Mouse (Mus musculus) adrenal gland, postnatal 36 days (tissue): ENCODE results near the gene Mif. TPM values are rescaled to one million over a fixed set of nuclear protein-coding genes. Genes with fewer than 3 reads are reported as not detected.

ENCODE experiments used
- DNase-seq, 2 experiments: peaks; one replicate each; pipeline ENCODE4 v3.0.0; 2021; ENCODE audit warnings: mixed read lengths in 1 of 2
- total RNA-seq, 2 experiments: library from RNA; stranded (reverse); gene quantifications; 2 replicates each; pipeline ENCODE4 v1.2.3; 2021

Gene Mif
- total RNA-seq, 2 experiments from 2014 or later = 313 to 319 TPM

DNA sequence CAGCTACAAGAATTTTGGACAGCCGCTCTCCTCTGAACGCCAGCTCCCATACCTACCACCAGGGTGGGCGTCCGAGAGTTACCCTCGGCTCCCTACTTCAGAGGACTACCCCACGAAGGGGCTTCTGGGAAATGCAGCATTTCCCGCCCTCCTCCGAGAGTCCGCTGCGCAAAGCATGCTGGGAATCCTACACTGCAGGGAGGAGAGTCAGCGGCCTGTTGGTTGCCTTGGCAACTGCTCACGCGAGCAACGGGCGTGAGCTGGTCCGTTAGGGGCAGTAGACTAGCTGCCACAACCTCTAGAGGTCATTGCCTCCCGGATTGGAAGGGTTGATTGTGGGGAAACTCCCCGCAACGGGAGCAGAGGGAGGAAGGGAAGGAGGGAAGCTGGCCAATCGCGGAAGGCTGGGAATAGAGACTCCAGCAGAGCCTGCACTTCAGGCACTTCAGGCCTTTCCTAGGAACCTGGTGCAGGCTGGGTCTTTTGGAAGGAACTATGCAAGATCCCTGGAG lies 22.7 kb downstream of the Mif start, which contains the start of gene Gstt2:
Gene Gstt2, minus strand, starts transcription at position 177 of the 512 bp plus-strand sequence.
- DNase-seq = peak; percentile 94 to 96

DNA sequence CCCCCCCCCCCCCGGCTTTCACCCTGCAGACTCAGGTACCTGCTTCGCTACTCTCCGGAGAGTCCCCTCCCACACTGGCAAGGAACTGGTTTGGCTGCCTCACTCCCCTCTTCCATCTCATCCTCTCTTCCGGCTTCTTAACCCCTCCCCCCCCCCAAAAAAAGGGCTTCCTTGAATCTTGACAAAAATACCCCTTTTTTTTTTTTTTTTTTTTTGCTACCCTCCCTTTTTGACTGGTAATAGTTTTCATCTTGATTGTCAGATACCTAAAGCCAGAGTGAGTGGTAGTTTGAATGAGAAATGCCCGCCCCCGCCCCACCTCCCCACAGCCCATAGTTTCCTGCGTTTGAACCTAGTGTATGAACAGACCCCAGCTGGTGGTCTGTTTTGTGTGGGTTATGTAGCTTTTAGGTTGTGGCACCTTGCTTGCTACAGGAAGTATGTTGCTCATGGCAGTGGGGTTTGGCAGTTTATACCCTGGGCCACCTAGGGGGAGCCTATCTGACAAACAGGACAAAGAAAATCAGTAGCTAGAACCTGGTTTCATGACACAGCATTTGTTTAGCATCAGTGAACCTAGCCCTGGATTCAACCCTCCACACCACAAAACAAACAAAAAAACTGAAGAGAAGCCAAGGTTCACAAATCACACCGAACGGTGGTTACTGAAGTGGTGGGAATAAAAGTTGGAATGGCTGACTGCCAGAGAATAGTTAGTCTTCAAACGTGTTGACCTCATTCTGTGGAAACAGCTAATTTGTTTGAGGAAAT lies 24.1 kb downstream of the Mif start:
- DNase-seq = no peak

DNA sequence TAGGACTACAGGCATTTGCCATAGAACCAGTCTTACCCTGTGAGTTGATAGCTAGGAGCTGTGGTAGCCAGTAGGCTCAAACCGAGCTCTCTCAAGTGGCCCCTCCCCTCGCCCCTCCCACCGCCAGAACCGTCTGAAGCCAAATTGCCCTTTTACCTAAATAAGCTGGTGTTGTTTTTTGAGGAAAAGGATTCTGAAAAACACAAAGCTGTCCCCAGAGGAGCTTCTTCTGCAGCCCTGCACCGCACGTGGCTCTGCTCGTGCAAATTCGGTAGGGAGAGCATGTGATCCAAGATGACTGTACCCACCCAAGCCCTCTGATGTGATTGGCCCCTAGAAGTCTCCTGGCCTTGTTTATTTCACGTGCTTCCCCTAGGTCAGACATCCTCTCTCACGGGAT lies 24.7 kb downstream of the Mif start:
- peak; percentile 72 to 86 for DNase-seq

DNA sequence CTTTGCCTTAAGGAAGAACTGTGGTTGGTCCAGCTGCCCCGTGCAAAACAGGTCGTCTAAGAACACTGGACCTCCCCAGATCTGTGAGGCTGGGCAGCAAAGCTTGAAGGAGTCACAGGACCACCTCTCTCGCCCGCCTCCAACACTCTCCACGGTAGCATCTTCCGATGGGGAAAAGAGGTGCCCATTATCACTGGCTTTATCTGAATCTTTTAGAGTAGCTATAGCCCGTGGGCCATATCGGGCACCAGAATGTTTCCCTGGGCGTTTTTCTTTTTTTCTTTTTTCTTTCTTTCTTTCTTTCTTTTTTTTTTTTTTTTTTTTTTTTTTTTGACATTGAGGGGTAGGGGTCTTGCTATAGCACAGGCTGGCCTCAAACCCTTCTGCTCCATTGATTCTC lies 25.3 kb downstream of the Mif start:
- DNase-seq = no peak

DNA sequence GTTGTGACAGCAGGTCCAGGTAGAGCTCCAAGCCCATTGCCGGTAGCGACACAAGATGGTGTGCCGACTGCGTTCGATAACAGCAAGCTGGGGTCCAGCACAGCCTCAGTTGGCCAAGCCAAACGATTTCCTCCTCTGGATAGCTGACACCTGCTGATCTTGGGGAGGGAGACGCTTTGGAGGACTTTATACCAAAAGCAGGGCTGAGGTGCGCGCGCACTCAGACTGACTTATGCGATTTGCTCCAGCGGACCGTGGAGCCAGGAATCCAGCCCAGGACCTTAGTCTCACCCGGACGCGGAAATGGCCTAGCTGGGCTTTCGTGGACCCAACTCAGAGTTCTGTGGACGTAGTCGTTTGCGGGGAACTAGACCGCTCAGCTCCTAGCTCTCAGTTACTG lies 25.8 kb downstream of the Mif start:
- DNase-seq = peak; percentile 83 to 90

DNA sequence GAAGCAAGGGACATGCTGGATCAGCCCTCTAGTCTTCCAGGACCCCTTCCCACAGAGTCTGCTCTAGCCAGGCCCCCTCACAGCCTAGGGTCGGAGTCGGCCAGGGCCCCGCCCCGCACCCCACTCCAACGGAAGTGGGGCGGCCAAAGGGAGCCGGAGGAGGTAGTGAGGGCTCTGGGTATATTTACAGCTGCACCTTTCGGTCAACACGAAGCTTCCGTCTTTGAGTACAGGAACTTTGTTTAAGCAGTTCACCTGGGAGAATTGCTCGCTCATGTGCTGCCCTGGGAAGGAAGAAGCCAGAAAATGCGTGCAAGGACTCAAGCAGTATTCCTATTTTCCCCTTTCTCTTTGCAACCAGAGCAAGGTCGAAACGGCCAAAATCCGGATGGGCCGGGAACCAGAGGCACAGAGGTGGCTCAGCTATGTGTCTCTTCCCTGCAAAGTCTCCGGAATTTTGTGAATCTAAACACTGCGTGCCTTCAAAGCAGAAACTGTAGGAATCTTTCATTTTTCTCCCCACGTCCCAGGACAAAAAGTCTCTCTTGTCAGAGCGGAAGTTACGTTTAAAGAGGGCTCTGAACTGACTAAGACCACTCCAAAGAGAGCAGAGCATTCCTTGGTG lies 26.5 kb downstream of the Mif start:
- peak; percentile 15 to 55 for DNase-seq

DNA sequence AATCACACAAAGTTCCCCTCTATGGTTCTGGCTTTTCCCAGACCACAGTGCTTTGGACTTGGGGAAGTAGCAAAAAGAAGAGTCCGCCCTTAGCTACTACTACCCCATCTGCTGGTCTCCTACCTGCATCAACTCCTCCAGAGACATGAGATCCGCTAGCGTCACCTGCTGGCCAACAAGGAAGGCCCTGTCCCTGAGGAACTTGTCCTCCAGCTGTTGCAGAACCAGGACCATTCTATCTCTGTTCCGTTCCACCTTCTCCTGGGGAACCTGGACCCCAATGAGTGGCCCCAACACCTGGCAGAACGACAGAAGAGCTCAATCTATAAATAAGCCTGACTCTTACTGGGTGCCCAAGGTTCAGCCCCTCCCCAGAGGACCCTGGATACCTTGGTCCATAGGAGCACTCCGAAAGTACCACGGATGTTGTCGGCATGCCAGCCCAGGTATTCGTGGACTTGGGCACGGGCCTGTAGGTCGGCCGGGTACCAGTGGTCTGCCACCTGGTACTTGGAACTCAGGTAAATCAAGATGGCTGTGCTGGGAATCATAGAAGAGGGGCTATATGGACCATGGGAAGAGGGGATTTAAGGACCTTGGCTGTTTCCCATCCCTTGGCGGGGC lies 27.7 kb downstream of the Mif start:
- DNase-seq = peak; percentile 80 to 84

DNA sequence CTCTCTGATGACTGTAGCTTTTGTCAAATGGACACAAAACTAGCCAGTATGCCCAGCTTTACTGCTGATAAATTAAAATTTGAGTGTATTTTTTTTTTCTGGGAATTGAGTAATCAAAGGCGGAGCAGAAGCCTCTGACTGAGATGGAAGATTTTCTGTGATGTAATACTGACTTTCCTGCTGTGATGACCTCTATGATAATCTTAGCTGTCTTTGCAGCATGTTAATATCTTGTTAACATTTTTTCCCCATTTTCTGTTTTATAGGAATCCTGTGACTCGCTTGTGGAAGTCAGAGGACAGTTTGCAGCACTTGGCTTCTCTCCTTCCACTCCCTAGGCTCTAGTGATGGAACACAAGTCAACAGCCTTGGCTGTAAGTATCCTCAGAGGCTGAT lies 29.8 kb downstream of the Mif start:
- DNase-seq = no peak

DNA sequence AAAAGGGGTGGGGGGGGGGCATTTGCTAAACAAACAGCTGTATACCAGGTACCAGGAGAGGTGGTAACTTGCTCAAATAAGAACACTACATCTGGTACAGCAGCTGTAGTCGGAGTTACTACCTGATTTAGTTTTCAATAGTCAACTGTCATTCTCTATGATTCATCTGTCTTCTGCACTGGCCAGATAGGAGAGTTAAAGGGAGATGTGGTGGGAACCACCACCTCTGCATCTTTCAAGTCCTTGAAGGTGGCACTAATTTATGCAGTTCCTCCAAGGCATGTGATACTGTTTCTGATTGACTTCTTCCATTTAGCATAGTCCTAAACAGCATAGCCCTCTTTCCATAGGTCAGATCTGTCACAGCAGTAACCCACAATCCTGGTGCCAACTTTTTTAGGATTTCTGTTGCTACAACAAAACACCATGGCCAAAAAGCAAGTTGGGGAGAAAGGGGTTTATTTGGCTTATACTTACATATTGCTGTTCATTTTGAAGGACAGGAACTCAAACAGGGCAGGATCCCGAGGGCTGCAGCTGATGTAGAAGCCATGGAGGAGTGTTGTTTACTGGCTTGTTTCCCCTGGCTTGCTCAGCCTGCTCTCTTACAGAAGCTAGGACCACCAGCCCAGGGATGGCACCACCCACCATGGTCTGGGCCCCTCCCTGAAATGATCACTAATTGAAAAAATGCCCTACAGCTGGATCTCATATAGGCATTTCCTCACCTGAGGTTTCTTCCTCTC lies 30.3 kb downstream of the Mif start:
- no peak for DNase-seq

DNA sequence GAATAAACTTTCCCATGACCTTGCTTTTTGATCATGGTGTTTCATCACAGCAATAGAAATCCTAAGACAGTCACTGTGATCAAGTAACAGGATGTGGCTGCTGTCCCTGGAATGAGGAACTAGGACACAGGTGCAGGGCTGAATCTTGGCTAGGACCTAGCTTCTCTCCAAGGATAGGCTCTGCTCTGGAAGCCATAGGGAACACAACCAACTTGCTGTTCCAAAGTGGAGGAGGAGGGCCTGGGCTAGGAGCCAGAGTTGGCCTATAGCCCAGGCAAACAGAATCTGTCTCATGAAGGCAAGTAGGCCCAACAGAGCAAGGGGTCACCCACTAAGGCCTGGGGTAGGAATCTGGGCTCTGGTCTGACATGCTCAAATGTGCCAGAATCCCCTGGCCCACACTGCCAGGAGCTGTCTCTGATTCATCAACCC lies 31.5 kb downstream of the Mif start:
- peak; percentile 26 to 55 for DNase-seq

DNA sequence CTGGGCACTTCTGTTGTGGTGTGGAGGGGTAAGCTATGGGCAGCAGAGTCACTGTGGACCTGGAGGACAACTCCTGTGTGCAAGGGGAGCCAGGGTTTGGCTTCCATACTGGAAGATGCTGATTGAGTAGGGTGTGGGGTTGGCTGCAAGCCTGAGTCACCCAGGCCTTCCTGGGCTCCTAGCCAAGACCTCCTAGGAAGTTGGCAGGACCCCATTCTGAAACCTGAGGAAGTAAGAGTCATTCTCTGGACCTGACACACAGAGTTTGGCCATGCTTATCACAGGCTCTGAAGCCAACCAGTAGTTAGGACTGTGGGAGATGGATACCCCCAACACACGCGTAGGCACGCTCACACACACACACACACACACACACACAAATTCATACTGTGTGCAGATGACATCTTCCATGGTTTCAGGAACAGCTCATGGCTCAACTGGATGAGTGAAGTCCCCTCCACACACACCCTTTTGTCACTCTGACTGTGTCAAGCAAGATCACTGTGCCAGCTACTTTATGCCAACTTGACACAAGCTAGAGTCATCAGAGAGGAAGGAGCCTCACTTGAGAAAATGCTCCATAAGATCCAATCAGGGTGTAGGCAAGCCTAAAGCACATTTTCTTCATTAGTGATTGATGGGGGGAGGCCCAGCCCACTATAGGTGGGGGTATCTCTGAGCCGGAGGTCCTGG lies 32.2 kb downstream of the Mif start:
- peak; percentile 71 to 78 for DNase-seq

DNA sequence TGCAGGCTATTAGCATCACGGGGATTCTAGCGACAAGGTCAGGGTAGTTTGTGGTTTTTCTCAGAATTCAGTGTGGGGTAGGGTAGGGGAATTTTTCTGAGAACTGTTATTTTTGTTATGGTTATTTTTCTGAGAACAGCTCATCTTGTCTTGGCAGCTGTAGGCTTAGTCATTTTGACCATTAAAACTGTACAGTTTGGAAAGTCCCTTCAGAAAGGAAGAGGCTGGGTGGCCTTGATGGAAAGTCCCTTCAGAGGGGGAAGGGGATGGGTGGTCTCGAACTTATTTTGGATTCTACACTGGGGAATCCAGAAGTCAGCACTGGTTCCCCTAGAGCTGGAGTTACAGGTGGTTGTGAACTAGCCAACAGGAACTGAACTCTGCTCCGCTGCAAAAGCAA lies 35.5 kb downstream of the Mif start:
- DNase-seq = no peak

DNA sequence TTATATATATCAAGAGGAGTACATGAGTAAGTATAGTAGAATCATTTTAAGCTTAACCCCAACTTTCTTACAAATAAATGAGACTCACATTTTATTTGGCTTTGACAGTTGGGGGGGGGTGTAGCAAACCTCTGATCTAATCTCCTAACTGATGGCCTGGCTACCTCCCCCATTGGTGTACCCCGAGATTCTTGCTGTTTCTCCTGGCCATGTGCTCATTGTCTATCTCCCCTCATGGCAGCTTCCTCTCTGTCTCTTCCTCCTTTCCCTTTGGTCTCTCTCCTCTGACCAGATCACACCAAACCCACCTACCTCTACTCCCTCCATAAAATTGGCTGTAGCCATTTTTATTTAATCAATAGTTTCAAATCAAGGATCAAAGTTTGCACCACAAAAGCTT lies 36.3 kb downstream of the Mif start:
- no peak for DNase-seq

DNA sequence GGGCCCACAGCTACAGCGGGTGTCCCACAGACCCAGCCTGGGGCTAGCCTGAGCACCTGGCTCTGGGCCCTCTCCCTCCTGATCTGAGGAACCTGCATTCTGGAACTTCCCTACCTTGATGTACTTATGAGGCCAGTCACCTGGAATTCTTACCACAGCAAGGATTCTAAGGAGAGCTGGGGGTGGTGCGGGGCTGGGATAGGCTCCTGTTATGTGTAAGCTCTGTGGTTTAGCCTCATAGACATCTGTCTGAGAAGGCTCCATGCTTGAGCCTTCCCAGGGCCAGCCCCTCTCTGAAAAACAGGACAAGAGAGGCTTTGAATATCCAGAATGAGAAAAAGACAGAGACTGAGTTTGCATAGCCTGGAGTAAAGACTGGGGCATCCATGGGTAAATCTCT lies 37.6 kb downstream of the Mif start, which contains the start of gene Gstt4:
Gene Gstt4, minus strand, starts transcription at position 101 of the 400 bp plus-strand sequence.
- no peak for DNase-seq

DNA sequence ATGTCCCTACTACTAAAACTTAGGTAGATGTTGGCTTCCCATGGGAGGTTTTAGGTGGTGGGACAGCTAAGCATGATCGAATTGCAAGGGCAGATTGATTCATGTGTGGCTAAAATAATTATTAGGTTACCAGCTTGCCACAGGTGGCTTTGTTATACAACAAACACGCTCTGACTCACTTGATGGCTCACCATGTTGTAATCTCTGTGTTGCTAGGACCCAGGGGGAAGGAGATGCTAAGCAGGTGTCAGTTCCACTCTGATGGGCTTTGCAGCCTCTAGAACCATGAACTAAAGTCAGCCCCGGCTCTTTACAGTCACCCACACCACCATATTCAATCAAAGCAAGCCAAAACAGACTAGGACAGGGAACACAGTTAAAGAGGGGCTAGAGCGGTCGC lies 40.2 kb downstream of the Mif start:
- DNase-seq = no peak

DNA sequence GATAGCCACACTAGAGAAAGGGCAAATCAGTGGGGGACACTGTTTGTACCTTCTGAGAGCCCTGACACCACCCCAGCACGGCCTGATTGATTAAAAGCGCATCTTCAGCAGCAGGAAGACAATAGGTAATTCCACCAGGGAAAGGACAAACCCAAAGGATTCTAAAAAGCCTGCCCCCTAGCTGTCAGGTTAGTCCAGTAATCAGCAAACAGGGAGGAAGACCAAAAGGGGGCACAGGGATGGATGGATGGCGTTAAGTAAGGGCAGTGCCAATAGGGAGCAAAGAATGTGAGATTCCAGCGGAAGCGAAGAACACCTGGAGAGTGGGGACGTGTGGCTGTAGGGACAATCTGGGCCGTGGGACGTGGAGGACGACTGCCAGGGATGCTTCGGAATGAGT lies 41.4 kb downstream of the Mif start:
- DNase-seq = no peak

Other genes with a start within 250 kb of the Mif start
- 10 to 100 TPM in 1 of 2 experiments, 1 to 10 TPM in 1; 9.7 to 11.0 TPM for gene Susd2, start 216.2 kb downstream of the Mif start, total RNA-seq
- gene Cabin1, start 95.9 kb downstream of the Mif start, total RNA-seq = 10 to 100 TPM; 32.9 to 35.1 TPM
- 100 to 1,000 TPM; 107 to 161 TPM for gene Ddt, start 86.8 kb downstream of the Mif start, total RNA-seq
- gene Gm20441, start 79.3 kb downstream of the Mif start, total RNA-seq = under 1 TPM in 1 of 2 experiments, not detected in 1; 0.53 TPM
- 10 to 100 TPM; 14.9 to 28.7 TPM for gene Gstt3, start 78.8 kb downstream of the Mif start, total RNA-seq
- 10 to 100 TPM; 37.6 to 47.8 TPM for gene Gstt1, start 61.7 kb downstream of the Mif start, total RNA-seq
- gene Gstt4, start 37.7 kb downstream of the Mif start, total RNA-seq = not detected
- 10 to 100 TPM; 30.0 to 32.0 TPM for gene Gstt2, start 22.8 kb downstream of the Mif start, total RNA-seq
- 1 to 10 TPM in 1 of 2 experiments, under 1 TPM in 1; 0.93 to 2.8 TPM for gene Derl3, start 33.2 kb upstream of the Mif start, total RNA-seq
- gene Smarcb1, start 61.4 kb upstream of the Mif start, total RNA-seq = 10 to 100 TPM; 77.5 to 89.1 TPM
- gene Chchd10, start 72.9 kb upstream of the Mif start, total RNA-seq = 1,000 to 10,000 TPM; 1,047 to 1,196 TPM
- gene Mmp11, start 76.3 kb upstream of the Mif start, total RNA-seq = 10 to 100 TPM in 1 of 2 experiments, 1 to 10 TPM in 1; 8.6 to 10.1 TPM
- 1 to 10 TPM in 1 of 2 experiments, under 1 TPM in 1; 0.83 to 2.3 TPM for gene Gm867, start 80.4 kb upstream of the Mif start, total RNA-seq
- gene Vpreb3, start 82.8 kb upstream of the Mif start, total RNA-seq = not detected
- gene Gm5134, start 94.3 kb upstream of the Mif start, total RNA-seq = not detected
- gene Zfp280b, start 172.4 kb upstream of the Mif start, total RNA-seq = 1 to 10 TPM; 8.5 to 8.8 TPM